Mouse (Mus musculus) CH12.LX (cell line): Measurements from ENCODE around the gene Cenpp. TPM values are rescaled to one million over a fixed set of nuclear protein-coding genes. Genes with fewer than 3 reads are reported as not detected.

Experiments used
- DNase-seq: peaks from one replicate; pipeline ENCODE4 v3.0.0-alpha.2; 2013; ENCODE audit errors: extremely low read depth
- H3K27ac ChIP-seq: 2 replicates; pipeline ENCODE4 v1.5.1; 2012; ENCODE audit warnings: low read depth, mild to moderate bottlenecking, control low read depth, moderate library complexity; ENCODE audit not compliant: insufficient read depth
- H3K27me3 ChIP-seq: replicated peaks from 2 replicates; pipeline ENCODE3; 2012; ENCODE audit warnings: inconsistent platforms
- H3K36me3 ChIP-seq, 2 experiments: replicated peaks in 1 of 2; 2 replicates each; pipeline versions ENCODE3 to v1.6.1; 2012; ENCODE audit warnings: inconsistent platforms in 1 of 2, low read length in 1 of 2, mild to moderate bottlenecking in 1 of 2, mixed read lengths in 1 of 2, moderate library complexity in 1 of 2; ENCODE audit not compliant: control insufficient read depth in 1 of 2, insufficient read depth in 1 of 2
- H3K4me1 ChIP-seq, 2 experiments: 2 replicates each; pipeline ENCODE4 v1.6.1; 2012; ENCODE audit warnings: inconsistent platforms in 1 of 2, moderate library complexity in 1 of 2; ENCODE audit not compliant: insufficient read depth in 2 of 2, control insufficient read depth in 1 of 2
- H3K4me2 ChIP-seq: 2 replicates; pipeline ENCODE4 v1.6.1; 2012; ENCODE audit warnings: low read depth, mild to moderate bottlenecking, control low read depth; ENCODE audit not compliant: poor library complexity, insufficient read depth, severe bottlenecking
- H3K4me3 ChIP-seq, 3 experiments: fragments of 150-350 bp in 1 of 3; sonication (generic) in 1 of 3; replicated peaks in 1 of 3; 2 replicates each; pipeline versions ENCODE3 to v1.5.1; 2011 to 2012; ENCODE audit warnings: low read depth in 2 of 3, low read length in 2 of 3, mild to moderate bottlenecking in 2 of 3, moderate library complexity in 2 of 3, control low read depth in 1 of 3, improper control_type of control experiment in 1 of 3, inconsistent platforms in 1 of 3, mixed read lengths in 1 of 3; ENCODE audit not compliant: poor library complexity in 1 of 3
- H3K79me2 ChIP-seq: replicated peaks from 2 replicates; pipeline ENCODE4 v1.6.1; 2012; ENCODE audit warnings: mild to moderate bottlenecking, moderate library complexity; ENCODE audit not compliant: control insufficient read depth, poor library complexity, insufficient read depth, severe bottlenecking; ENCODE audit errors: extremely low read depth
- H3K9ac ChIP-seq: 2 replicates; pipeline ENCODE4 v1.6.1; 2012; ENCODE audit warnings: low read depth, mild to moderate bottlenecking, control low read depth, moderate library complexity; ENCODE audit not compliant: insufficient read depth
- H3K9me3 ChIP-seq: replicated peaks from 2 replicates; pipeline ENCODE3; 2012; ENCODE audit warnings: low read length, inconsistent platforms, mixed read lengths
- BHLHE40 ChIP-seq: IDR thresholded peaks from 2 replicates; pipeline ENCODE4 v1.6.1; 2011; ENCODE audit warnings: mild to moderate bottlenecking, low read depth, low read length, improper control_type of control experiment
- CHD1 ChIP-seq: IDR thresholded peaks from 2 replicates; pipeline ENCODE4 v1.6.1; 2012; ENCODE audit warnings: low read depth, low read length, improper control_type of control experiment, inconsistent platforms
- CHD2 ChIP-seq: IDR thresholded peaks from 2 replicates; pipeline ENCODE4 v1.6.1; 2011; ENCODE audit warnings: low read length, improper control_type of control experiment
- E2F4 ChIP-seq: IDR thresholded peaks from 2 replicates; pipeline ENCODE4 v1.6.1; 2011; ENCODE audit warnings: low read depth, low read length, improper control_type of control experiment; ENCODE audit not compliant: insufficient replicate concordance
- ELF1 ChIP-seq: IDR thresholded peaks from 2 replicates; pipeline ENCODE4 v1.6.1; 2014; ENCODE audit warnings: low read depth, mild to moderate bottlenecking, inconsistent platforms, low read length, improper control_type of control experiment
- EP300 ChIP-seq: IDR thresholded peaks from 2 replicates; pipeline ENCODE4 v1.6.1; 2011; ENCODE audit warnings: low read length, improper control_type of control experiment
- ETS1 ChIP-seq: conservative IDR thresholded peaks from 2 replicates; pipeline ENCODE4 v1.6.1; 2012; ENCODE audit warnings: low read depth, mild to moderate bottlenecking, inconsistent platforms, low read length, improper control_type of control experiment, moderate library complexity
- GABPA ChIP-seq: IDR thresholded peaks from 2 replicates; pipeline ENCODE4 v1.6.1; 2012; ENCODE audit warnings: low read depth, low read length, improper control_type of control experiment, inconsistent platforms; ENCODE audit not compliant: insufficient replicate concordance
- HCFC1 ChIP-seq: IDR thresholded peaks from 2 replicates; pipeline ENCODE4 v1.6.1; 2012; ENCODE audit warnings: low read depth, mild to moderate bottlenecking, inconsistent platforms, low read length, improper control_type of control experiment
- IRF4 ChIP-seq: IDR thresholded peaks from 2 replicates; pipeline ENCODE4 v1.6.1; 2014; ENCODE audit warnings: low read depth, mild to moderate bottlenecking, inconsistent platforms, low read length, improper control_type of control experiment
- JUN ChIP-seq: IDR thresholded peaks from 2 replicates; pipeline ENCODE4 v1.6.1; 2011; ENCODE audit warnings: low read depth, mild to moderate bottlenecking, low read length, improper control_type of control experiment, moderate library complexity; ENCODE audit not compliant: insufficient read depth
- JUND ChIP-seq: conservative IDR thresholded peaks from 2 replicates; pipeline ENCODE4 v1.6.1; 2011; ENCODE audit warnings: low read depth, low read length, improper control_type of control experiment
- MEF2A ChIP-seq: IDR thresholded peaks from 2 replicates; pipeline ENCODE4 v1.6.1; 2014; ENCODE audit warnings: low read depth, mild to moderate bottlenecking, inconsistent platforms, low read length, improper control_type of control experiment, borderline replicate concordance
- MXI1 ChIP-seq: IDR thresholded peaks from 2 replicates; pipeline ENCODE4 v1.6.1; 2011; ENCODE audit warnings: mild to moderate bottlenecking, low read depth, low read length, improper control_type of control experiment
- MYC ChIP-seq: IDR thresholded peaks from 2 replicates; pipeline ENCODE4 v1.6.1; 2011; ENCODE audit warnings: low read depth, mild to moderate bottlenecking, improper control_type of control experiment, low read length
- POLR2AphosphoS2 ChIP-seq: IDR thresholded peaks from 2 replicates; pipeline ENCODE4 v1.6.1; 2011; ENCODE audit warnings: low read depth, low read length, improper control_type of control experiment
- RAD21 ChIP-seq: IDR thresholded peaks from 2 replicates; pipeline ENCODE4 v1.6.1; 2011; ENCODE audit warnings: low read depth, mild to moderate bottlenecking, low read length, improper control_type of control experiment, moderate library complexity
- RCOR1 ChIP-seq: conservative IDR thresholded peaks from 2 replicates; pipeline ENCODE4 v1.6.1; 2012; ENCODE audit warnings: low read depth, mild to moderate bottlenecking, inconsistent platforms, low read length, improper control_type of control experiment
- SIN3A ChIP-seq: IDR thresholded peaks from 2 replicates; pipeline ENCODE4 v1.6.1; 2012; ENCODE audit warnings: low read length, improper control_type of control experiment, inconsistent platforms
- SMC3 ChIP-seq: IDR thresholded peaks from 2 replicates; pipeline ENCODE4 v1.6.1; 2011; ENCODE audit warnings: low read depth, low read length, improper control_type of control experiment
- USF2 ChIP-seq: conservative IDR thresholded peaks from 2 replicates; pipeline ENCODE4 v1.6.1; 2011; ENCODE audit warnings: low read depth, low read length, improper control_type of control experiment
- ZKSCAN1 ChIP-seq: IDR thresholded peaks from 2 replicates; pipeline ENCODE4 v1.6.1; 2012; ENCODE audit warnings: low read depth, inconsistent platforms, low read length, improper control_type of control experiment, borderline replicate concordance
- ZMIZ1 ChIP-seq: IDR thresholded peaks from 2 replicates; pipeline ENCODE4 v1.6.1; 2012; ENCODE audit warnings: low read depth, mild to moderate bottlenecking, inconsistent platforms, low read length, improper control_type of control experiment
- dilution Hi-C: fragments of 300-500 bp; cut with MboI; formaldehyde crosslinking; loops from 2 replicates; pipeline ENCODE4 v1.14.3; 2020; ENCODE audit warnings: low sequenced_read_pairs; ENCODE audit not compliant: extremely low pct_unique_long_range_greater_than_20kb, extremely low pct_ligation_motif_present
- in situ Hi-C: fragments of 300-500 bp; cut with MboI; formaldehyde crosslinking; loops from 3 replicates; pipeline ENCODE4 v1.14.3; 2019; ENCODE audit warnings: low sequenced_read_pairs, low pct_ligation_motif_present, low pct_unique_long_range_greater_than_20kb, mixed read lengths
- polyA plus RNA-seq: library from polyadenylated mRNA; unstranded; fragments of >175 nt; gene quantifications from 2 replicates; pipeline ENCODE4 v1.2.1, GENCODE M21; 2012; ENCODE audit warnings: low read depth; ENCODE audit not compliant: insufficient read length
- total RNA-seq, 2 experiments: library from RNA; depleted of rRNA; stranded (reverse); fragments of 300-350 nt in 1 of 2; fragments of >200 nt in 1 of 2; gene quantifications; 2 replicates each; pipeline ENCODE4 v1.2.3; 2012 to 2014

Gene Cenpp
- total and polyA plus RNA-seq, 3 experiments, result 11.2 to 35.3 (median 11.8) TPM

DNA sequence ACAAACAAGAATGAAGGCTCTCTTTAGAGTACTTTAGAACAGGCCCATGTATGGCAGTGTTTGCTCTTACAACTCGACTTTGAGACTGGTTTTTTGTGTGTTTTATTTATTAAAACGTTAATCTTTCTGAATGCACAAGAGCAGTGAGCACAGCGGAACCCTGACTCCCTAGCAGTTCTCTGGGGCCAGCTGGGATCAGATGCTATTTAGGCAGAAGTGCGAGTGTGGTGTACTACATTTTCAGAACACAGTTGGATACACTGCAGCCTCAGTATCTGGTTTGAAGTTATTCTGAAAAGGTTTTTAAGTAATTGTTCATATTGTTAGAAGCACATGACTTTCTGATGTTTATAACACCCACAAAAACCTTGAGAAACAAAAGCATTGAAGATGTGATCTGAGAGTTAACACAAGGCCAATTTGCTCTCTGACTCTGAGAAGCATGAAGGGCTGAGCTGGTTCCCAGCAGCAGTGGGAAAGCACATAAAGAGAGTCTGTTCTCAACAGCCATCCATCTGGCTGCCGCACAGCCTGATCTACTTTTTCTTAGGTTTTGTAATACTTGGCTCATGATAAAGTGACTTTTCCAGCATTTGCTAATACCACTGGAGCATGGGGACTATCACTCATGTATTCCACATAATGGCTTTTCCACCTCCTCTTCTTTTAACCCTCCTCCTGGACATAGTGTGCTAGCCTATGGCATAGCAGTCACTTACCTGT, 191.7 kb downstream of the Cenpp start:
- no peak for TF ChIP-seq IRF4
- no peak for TF ChIP-seq RAD21
- no peak for TF ChIP-seq ELF1
- TF ChIP-seq SMC3, result no peak
- TF ChIP-seq CHD1, result no peak
- TF ChIP-seq MEF2A, result no peak
- TF ChIP-seq JUND, result no peak
- TF ChIP-seq BHLHE40, result no peak
- TF ChIP-seq ZMIZ1, result no peak
- no peak for TF ChIP-seq ETS1
- TF ChIP-seq MYC, result no peak
- TF ChIP-seq RCOR1, result no peak
- no peak for TF ChIP-seq E2F4
- TF ChIP-seq, all 38 proteins: peak for 0
- Histone ChIP-seq H3K4me2 (no peak overlapping the region), H3K27me3 (no peaks in the 10 kb centered on the region), H3K4me1 (peaks cover 0 to 11% of the 10 kb centered on the region in 2 experiments; a peak in 1 of 4 replicates), H3K9me3 (no peaks in the 10 kb centered on the region), H3K36me3 (peaks cover 29 to 88% of the 10 kb centered on the region in 2 experiments), H3K79me2 (no peaks in the 10 kb centered on the region), H3K4me3 (no peak overlapping the region), H3K27ac (no peak overlapping the region), H3K9ac (no peak overlapping the region)
- dilution Hi-C loops (no loop called here), in situ Hi-C loops (no loop called here)
- DNase-seq, result no peak

DNA sequence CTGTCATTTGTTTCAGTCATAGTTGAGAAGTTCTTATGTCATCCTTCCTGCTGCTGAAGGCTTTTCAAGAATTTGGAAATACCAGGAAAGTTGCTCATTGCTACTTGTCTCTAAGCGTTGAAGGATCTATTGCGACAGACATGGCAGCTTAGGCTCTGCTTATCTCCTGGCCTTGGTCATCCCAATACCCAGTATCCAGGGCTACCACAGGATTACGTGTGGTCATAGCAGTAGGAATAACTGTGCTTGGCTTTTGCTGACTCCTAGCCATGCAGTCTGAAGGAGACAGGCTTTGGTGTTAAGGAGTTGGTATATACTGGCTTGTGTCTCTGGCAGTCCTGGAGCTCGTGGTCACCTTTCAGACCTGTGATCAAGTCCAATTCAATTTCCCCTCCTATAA, 192.3 kb downstream of the Cenpp start:
- Histone ChIP-seq H3K9ac (no peak overlapping the region), H3K36me3 (peaks cover 28 to 88% of the 10 kb centered on the region in 2 experiments), H3K27me3 (no peaks in the 10 kb centered on the region), H3K79me2 (no peaks in the 10 kb centered on the region), H3K9me3 (no peaks in the 10 kb centered on the region), H3K4me1 (peaks cover 0 to 11% of the 10 kb centered on the region in 2 experiments; a peak in 1 of 4 replicates), H3K4me3 (no peak overlapping the region), H3K4me2 (no peak overlapping the region), H3K27ac (no peak overlapping the region)
- TF ChIP-seq HCFC1 (no peak), MEF2A (no peak), ZKSCAN1 (no peak), USF2 (no peak), JUND (no peak), CHD1 (no peak), SIN3A (no peak), POLR2AphosphoS2 (no peak), MYC (no peak), RAD21 (no peak), GABPA (no peak), ZMIZ1 (no peak), EP300 (no peak), JUN (no peak), CHD2 (no peak), MXI1 (no peak)
- in situ Hi-C loops, result no loop called here
- dilution Hi-C loops, result no loop called here
- DNase-seq, result no peak
